Mouse (Mus musculus) ES-E14 (cell line): ENCODE measurements at regions not wholly inside any gene's neighbourhood (a gene's known extent, or its start where the extent isn't known, plus 50 kb on each side); places are given as distances from the start of the nearest gene placed in this dataset.

ENCODE experiments used
- MAFK ChIP-seq: IDR thresholded peaks from 2 replicates; pipeline ENCODE4 v1.6.1; 2014; ENCODE audit warnings: mild to moderate bottlenecking, low read depth, low read length, inconsistent platforms; ENCODE audit not compliant: insufficient read depth
- ZC3H11A ChIP-seq: IDR thresholded peaks from 2 replicates; pipeline ENCODE4 v1.6.1; 2012; ENCODE audit warnings: low read depth, mild to moderate bottlenecking, inconsistent platforms, low read length, borderline replicate concordance
- ZNF384 ChIP-seq: IDR thresholded peaks from 2 replicates; pipeline ENCODE4 v1.6.1; 2012; ENCODE audit warnings: low read depth, low read length, inconsistent platforms

- TF ChIP-seq ZNF384 (no peak), ZC3H11A (no peak), MAFK (no peak)
These were observed 233.5 kb upstream of the Rps6ka3 start for GRCm38 (mm10) chrX:158976648-158977047.
